Mouse (Mus musculus) layer of hippocampus, adult 2 months (tissue): ENCODE results near the gene Mx1. TPM values are rescaled to one million over a fixed set of nuclear protein-coding genes. Genes with fewer than 3 reads are reported as not detected.

Experiments
- DNase-seq, 2 experiments: peaks; one replicate each; pipeline ENCODE4 v3.0.0; 2022; ENCODE audit warnings: low spot score in 2 of 2
- H3K27ac ChIP-seq: fragments of 200-600 bp; 2 replicates; pipeline ENCODE4 v1.8.1; 2022
- H3K4me3 ChIP-seq: fragments of 200-600 bp; 2 replicates; pipeline ENCODE4 v1.8.1; 2022; ENCODE audit warnings: mild to moderate bottlenecking
- CTCF ChIP-seq: fragments of 200-600 bp; conservative IDR thresholded peaks from 2 replicates; pipeline ENCODE4 v1.8.1; 2022; ENCODE audit warnings: antibody characterized with exemption, mild to moderate bottlenecking, moderate library complexity
- long read RNA-seq, 2 experiments: library from polyadenylated mRNA; stranded (forward); transcript quantifications; one replicate each; pipeline ENCODE4 v2.0.0; 2021; ENCODE audit warnings: borderline mapping rate in 2 of 2
- total RNA-seq, 2 experiments: library from RNA; stranded (reverse); gene quantifications; 2 replicates each; pipeline ENCODE4 v1.2.3; 2021

Gene Mx1
- 1 to 10 TPM in 1 of 2 experiments, under 1 TPM in 1; 0.93 to 1.1 TPM for total RNA-seq
- long read RNA-seq, experiment 1, result 0 reads
- long read RNA-seq, experiment 2, result 0 reads

DNA sequence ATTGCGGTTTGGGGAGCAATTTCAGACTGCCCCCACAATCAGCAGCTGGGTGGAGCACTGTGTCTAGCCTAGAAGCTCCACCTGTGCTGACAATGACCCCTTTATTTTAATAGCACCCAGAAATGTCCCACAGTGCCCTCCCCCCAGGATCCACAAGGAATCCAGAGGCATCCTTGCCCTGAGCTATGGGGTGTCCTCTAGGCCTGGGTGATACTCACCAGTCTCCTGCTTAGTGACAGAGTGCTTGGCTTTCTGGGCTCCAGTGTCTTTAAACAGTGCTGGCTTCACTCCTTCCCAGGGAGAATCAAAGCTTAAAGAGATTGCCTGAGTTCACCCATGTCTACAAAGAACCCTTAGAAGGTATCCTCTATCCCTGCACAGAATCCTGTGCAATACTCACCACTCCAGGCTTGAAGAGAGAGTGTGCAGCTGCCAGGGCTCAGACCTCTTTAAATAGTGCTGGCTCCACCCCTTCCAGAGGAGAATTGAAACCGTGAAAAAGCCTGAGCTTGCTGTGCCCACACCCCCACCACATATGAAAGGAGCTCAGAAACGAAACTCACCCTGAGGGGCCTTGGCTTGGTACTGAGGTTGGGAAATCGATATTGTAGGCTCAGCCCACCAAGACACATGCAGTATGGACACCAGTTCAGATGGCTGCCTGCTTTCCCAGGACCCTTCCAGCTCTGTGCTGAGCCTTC lies at the start of gene Mx1:
Mx1 (minus strand) TSS at position 427 of the 701 bp plus-strand sequence.
- DNase-seq, result no peak
- H3K4me3 ChIP-seq, result no peak within 1 kb of the TSS
- no peak within 1 kb of the TSS for H3K27ac ChIP-seq
- no peak for TF ChIP-seq CTCF

DNA sequence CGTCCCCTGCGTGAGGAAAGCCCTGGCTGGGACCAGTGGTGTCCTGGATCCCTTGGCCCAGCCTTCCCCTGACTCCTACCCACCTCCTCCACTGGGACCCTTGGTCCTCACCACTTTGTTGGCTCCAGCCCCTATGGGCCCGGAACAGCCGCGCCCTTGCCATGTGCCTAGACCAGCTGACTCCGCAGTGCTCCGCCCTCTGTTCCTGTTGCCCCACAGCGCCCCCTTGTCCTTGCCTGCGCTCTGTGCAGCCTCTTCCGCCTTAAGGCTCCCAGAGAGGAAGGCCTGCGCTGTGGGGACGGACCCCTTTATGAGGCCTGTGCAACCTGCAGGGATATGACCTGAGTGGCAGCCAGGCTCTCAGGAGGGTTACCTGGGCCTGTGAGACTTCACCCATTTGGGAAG lies 49.6 kb upstream of the Mx1 start:
- no peak overlapping the region for H3K4me3 ChIP-seq
- no peak overlapping the region for H3K27ac ChIP-seq
- no peak for TF ChIP-seq CTCF
- no peak for DNase-seq

DNA sequence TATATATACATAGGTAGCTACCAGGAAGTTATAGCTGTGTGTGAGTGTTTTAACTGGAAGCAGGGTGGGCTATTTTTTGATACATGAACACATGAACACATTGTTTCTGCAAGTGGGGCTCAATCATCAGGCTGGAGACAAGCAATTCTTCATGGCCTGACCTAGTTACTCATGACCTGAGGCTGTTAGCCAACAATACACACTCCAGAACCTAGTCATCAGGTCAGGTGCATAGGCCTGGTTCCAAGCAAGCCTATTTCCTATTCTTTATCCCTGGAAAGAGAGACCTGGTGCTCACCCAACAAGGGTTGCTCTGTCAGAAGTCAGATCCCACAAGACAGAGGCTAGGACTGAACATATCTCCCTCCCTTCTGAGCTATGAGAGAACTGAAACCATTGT lies 48.8 kb upstream of the Mx1 start:
- no peak for DNase-seq
- H3K4me3 ChIP-seq, result no peak overlapping the region
- no peak for TF ChIP-seq CTCF
- H3K27ac ChIP-seq, result no peak overlapping the region

DNA sequence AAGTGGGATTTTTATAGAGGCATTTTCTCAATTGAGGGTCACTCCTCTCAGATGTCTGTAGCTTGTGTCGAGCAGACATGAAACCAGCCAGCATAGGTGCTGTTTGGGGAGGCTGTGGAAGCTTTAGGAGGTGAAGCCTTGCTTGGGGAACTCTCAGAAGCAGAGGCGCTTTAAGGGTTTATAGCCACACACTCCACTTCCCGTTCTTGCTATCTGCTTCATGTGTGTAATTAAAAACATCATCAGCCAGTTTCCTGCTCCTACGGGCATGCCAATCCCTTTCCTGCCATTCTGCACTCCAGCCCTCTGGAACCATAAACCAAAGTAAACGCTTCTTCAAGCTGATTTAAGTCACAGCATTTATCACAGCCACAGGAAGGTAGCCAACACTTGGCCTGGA lies 48.1 kb upstream of the Mx1 start:
- H3K27ac ChIP-seq, result no peak overlapping the region
- no peak for DNase-seq
- H3K4me3 ChIP-seq, result no peak overlapping the region
- TF ChIP-seq CTCF, result no peak

DNA sequence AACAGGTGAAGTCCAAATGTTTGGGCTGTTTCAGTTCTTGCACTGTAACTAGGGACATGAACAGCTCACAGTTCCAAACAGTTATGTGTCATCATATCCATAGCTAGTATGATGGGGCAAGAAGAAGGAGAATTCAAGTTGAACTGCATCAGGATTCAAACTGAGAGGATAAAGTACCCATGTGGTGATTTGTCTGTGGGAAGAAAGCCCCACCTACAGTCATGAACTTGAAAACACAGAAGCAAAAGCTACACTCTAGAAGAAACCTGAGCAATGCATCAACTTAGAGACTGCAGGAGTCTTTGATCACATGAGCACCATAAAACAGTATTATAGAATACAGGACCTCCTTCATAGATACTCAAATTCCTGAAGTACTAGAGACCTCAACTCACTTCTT lies 45.1 kb upstream of the Mx1 start:
- no peak overlapping the region for H3K27ac ChIP-seq
- TF ChIP-seq CTCF, result 0 out of 2 replicates have a peak, but pooled peaks have one; percentile 7
- DNase-seq, result no peak
- no peak overlapping the region for H3K4me3 ChIP-seq

DNA sequence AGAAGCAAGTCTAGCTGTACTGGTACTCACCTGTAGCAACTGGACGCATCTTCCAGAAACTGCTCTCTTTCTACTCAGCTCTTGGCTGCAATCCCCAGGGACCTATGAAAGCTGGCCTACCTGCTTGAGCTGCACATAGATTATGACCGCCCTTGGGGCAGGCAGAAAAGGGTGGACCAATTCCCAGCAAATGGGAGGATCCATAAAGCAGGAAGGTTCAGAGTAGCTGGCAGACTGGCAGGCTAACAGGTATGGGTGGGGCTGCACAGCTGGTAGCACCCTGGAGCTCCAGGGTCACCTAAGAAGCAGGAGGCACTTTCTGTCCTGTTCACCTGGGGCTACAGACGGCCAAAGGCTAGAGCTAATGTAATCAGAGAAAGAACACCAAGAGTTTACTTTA lies 42.1 kb upstream of the Mx1 start:
- Histone ChIP-seq H3K27ac (no peak overlapping the region), H3K4me3 (no peak overlapping the region)
- TF ChIP-seq CTCF, result no peak
- no peak for DNase-seq

DNA sequence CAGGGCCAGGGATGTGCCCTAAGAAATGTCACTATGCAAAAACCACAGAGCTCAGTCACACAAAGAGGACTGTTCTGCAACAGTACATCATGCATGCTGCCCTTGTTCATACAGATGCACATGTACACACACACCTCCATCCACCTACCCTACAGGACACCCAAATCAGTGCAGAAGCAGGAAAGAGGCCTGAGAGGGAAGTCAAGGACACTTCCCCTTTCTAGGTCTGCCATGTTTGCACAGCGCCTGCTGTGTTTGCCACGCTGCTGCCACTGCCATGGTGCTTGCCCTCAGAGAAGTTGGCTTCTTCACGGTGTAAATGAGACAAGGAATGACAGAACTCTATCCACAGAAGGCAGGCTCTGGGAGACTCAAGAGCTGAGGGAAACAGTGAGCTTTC lies 41.1 kb upstream of the Mx1 start:
- no peak for TF ChIP-seq CTCF

DNA sequence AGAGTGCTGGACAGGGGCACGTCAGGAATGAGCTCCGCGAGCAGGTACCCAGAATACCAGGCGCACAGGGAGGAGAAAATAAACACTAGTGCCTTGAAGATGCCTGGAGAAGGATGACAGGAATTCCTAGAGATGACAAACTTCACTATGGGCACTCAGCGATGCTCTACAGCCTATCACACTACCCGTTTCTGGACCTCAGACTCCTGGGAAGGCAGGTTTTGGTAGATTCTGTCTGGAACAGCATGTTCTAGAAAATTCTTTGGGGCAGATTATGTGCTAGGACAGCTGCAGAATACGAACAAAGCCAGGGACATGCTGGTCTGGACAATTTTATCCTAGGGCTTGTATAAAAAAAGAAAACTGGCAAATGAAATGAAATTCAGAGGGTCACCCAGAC lies 38.2 kb upstream of the Mx1 start:
- TF ChIP-seq CTCF, result no peak
- Histone ChIP-seq H3K4me3 (no peak overlapping the region), H3K27ac (no peak overlapping the region)
- DNase-seq, result no peak

More for the DNA sequence above, 41.1 kb upstream of the Mx1 start:
- Histone ChIP-seq H3K4me3 (no peak overlapping the region), H3K27ac (no peak overlapping the region)
- DNase-seq, result no peak

DNA sequence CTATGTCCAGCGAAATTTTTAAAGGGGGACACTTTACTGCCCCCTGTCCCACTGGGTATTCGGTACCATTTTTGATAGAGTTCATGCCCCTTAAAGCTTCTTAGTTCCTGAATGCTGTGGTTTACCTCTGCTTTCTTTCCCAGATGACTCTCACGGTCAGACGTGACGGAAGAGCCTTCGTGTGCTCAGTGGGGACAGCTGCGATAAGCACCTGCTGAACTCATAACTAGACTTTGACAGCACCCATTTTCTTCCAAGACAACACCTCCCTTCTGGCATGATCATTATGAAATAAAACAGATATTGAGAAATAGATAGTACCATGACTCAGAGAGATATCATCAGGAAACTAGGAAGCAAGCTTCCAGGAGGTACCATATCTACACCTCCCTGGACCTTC lies 36.7 kb upstream of the Mx1 start:
- Histone ChIP-seq H3K4me3 (no peak overlapping the region), H3K27ac (no peak overlapping the region)
- no peak for TF ChIP-seq CTCF
- DNase-seq, result no peak

DNA sequence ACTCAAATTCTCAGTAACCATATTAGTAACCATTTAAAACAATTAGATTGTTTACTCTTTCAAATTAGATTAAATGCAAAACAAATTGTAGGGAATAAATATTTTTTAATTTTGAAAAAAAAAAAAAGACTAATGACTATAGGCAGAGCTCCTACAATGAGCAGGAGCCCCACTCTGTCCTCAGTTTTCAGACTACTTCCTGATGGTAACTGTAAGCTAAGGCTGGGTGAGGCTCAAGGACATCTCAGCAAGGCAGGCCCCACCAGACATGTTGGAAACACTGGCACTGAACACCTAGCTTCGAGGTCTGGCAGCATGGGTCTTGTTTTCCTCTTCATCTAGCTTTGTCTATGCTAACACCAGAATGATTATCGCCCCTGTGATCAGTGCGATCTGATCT lies 35.4 kb upstream of the Mx1 start:
- DNase-seq, result no peak
- TF ChIP-seq CTCF, result no peak
- Histone ChIP-seq H3K27ac (no peak overlapping the region), H3K4me3 (no peak overlapping the region)

DNA sequence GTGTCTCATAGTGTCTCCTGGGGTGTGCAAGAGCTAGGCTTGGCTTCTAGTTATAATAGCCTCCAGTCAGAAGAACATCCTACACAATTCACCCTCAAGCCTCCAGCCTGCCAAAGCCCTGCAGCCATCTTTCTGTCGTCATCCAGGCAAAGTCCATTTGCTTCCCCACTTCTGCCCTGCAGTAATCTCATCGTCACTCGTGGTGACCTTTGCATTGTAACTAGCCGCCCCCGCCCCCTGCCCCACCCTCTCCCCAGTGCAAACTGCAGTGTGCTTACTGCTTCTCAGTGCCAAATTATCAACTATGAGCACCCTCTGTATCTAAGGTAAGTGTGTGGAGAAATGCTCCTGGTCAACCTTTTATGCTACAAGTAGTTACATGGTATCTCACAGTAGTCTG lies 35.0 kb upstream of the Mx1 start:
- no peak for TF ChIP-seq CTCF
- Histone ChIP-seq H3K4me3 (no peak overlapping the region), H3K27ac (no peak overlapping the region)
- no peak for DNase-seq

DNA sequence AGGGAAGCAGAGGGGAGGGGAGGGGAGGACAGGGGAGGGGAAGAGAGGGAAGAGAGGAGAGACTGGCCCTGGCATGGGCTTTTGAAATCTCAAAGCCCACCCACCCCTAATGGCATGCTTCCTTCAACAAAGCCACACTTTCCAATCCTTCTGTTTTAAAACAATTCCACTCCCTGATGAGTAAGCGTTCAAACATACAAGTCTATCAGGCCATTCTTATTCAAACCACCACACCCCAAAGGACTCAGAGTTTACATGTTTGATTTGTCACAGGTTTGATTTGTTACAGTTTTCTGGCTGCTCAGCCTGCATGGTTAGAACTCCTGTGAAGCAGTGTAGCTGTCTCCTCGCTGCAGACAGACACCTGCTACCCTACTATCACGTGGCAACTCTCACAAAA lies 33.3 kb upstream of the Mx1 start:
- no peak overlapping the region for H3K4me3 ChIP-seq
- no peak overlapping the region for H3K27ac ChIP-seq
- TF ChIP-seq CTCF, result no peak
- no peak for DNase-seq

DNA sequence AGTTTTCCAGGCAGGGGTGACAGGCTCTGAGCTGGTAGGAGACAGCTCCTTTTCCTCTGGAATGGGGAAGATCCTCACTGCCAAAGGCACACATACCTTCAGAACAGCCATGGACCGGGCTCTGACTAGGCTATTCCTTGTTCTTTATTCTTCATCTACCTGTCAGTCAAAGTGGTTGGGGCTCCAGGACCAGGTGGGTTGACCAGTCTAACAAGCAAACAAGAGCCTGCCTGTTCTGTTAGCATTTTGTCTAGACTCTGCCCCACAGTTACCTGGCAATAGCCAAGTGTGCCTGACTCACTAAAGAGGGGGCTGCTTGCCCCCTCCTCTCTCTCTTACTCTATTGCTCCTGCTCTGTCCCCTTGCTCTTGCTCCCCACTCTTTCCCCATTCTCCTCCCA lies 29.7 kb upstream of the Mx1 start:
- no peak for TF ChIP-seq CTCF
- H3K27ac ChIP-seq, result no peak overlapping the region
- no peak for DNase-seq
- no peak overlapping the region for H3K4me3 ChIP-seq

DNA sequence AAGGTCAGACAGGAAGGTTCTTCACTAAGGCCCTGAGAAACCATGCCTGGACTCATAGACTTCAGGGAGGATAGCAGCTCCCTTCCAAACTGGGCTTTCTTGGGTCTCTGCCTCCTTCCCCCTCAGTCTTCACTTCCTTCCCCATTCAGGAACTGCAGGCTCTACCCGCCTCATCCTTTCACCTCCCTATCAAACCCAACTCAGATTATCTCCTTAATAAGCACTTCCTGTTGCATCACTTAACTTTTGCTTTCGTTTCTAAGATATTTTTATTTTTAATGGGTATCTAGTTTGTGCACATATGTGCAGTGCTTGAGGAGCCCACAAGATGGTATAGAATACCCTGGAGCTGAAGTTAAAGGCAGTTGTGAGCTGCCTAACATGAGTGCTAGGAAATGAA lies 15.9 kb upstream of the Mx1 start:
- DNase-seq, result no peak
- no peak for TF ChIP-seq CTCF
- H3K4me3 ChIP-seq, result no peak overlapping the region
- H3K27ac ChIP-seq, result no peak overlapping the region
